Mouse (Mus musculus): ENCODE results near the gene Pde6h. TPM values are rescaled to one million over a fixed set of nuclear protein-coding genes. Genes with fewer than 3 reads are reported as not detected.
A peak's percentile ranks its signal among the peaks of the same experiment; 100 is the strongest.
"Not testable (repeated sequence)": the region's sequence is repeated elsewhere in the genome, so short reads cannot be mapped to it uniquely, and the experiment has no call there.

Pde6h gene
- total RNA-seq (2014; rRNA removed; ENCODE audit: low replicate concordance) (0.19 TPM in 1 of 2 replicates, not detected in the other), polyA plus RNA-seq (2015; fragmentation: Nextera tagmentation; extraction: Ambion mirVana) (0.04 and 0.25 TPM in 2 replicates)

GRCm38 (mm10) chr6:136923532-136923931, at the start of gene Pde6h:
Pde6h (plus strand) TSS chr6:136923832.
- Histone ChIP-seq H3K27ac (ENCODE audit: low read depth) (no peak within 1 kb of the TSS), H3K4me1 (ENCODE audit: control insufficient read depth, insufficient read depth) (no peaks in the 10 kb centered on the region), H3K4me3 (ENCODE audit: low read depth, low read length) (no peak within 1 kb of the TSS), H3K36me3 (replicated peaks; ENCODE audit: control insufficient read depth, insufficient read depth, low read length) (peaks cover 21% of the 10 kb centered on the region; the same call in 1 of the 2 replicates), H3K9me3 (replicated peaks; ENCODE audit: control insufficient read depth, low read length) (no peaks in the 10 kb centered on the region), H3K4me2 (ENCODE audit: low read depth, low read length) (no peak within 1 kb of the TSS), H3K9ac (replicated peaks; ENCODE audit: low read depth, low read length) (no peak within 1 kb of the TSS), H3K27me3 (ENCODE audit: control insufficient read depth, insufficient read depth, low read length) (no peaks in the 10 kb centered on the region)
- DNase-seq (ENCODE audit: low spot score): no peak
- no peak for ATAC-seq (ENCODE audit: insufficient read depth, low read depth)
- WGBS: 90% methylated on average over 8 of the region's 8 CpGs
- TF ChIP-seq CTCF (IDR thresholded peaks at IDR 0.05; ENCODE audit: low read depth): no peak

DNA sequence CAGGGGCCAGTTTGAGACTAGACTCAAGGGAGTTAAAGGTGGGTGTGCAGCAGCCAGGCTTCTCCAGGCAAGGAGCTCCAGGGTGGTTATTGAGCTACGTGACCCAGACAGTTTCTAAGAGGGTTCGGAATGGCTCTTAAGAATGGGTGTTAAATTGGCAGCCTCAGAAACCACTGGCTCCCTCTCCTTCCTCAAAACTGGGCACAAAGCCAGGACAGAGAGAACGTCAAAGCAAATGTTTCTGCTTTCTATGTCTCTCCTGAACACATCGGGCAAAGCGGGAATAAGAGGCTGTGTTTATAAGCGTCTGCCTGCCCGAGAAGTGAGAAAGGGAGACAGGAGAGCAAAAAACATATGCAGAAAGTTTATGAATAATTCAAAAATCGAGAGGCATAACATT, 49.0 kb upstream of the Pde6h start:
- Histone ChIP-seq H3K4me2 (ENCODE audit: low read depth, low read length) (peak overlapping the region; percentile 60), H3K4me3 (ENCODE audit: low read depth, low read length) (peak overlapping the region; percentile 38), H3K27ac (ENCODE audit: low read depth) (peak overlapping the region; percentile 22), H3K4me1 (ENCODE audit: control insufficient read depth, insufficient read depth) (peaks cover 9% of the 10 kb centered on the region), H3K27me3 (ENCODE audit: control insufficient read depth, insufficient read depth, low read length) (no peaks in the 10 kb centered on the region), H3K36me3 (replicated peaks; ENCODE audit: control insufficient read depth, insufficient read depth, low read length) (no peaks in the 10 kb centered on the region), H3K9me3 (replicated peaks; ENCODE audit: control insufficient read depth, low read length) (no peaks in the 10 kb centered on the region), H3K9ac (replicated peaks; ENCODE audit: low read depth, low read length) (peak overlapping the region; percentile 42)
- 12% methylated on average over 8 of the region's 8 CpGs for WGBS
- DNase-seq (ENCODE audit: low spot score) (peak; percentile 58), ATAC-seq (ENCODE audit: insufficient read depth, low read depth) (no peak)
- no peak for TF ChIP-seq CTCF (IDR thresholded peaks at IDR 0.05; ENCODE audit: low read depth)
- no peak for TF ChIP-seq EP300 (IDR thresholded peaks at IDR 0.05; ENCODE audit: low read depth)

DNA sequence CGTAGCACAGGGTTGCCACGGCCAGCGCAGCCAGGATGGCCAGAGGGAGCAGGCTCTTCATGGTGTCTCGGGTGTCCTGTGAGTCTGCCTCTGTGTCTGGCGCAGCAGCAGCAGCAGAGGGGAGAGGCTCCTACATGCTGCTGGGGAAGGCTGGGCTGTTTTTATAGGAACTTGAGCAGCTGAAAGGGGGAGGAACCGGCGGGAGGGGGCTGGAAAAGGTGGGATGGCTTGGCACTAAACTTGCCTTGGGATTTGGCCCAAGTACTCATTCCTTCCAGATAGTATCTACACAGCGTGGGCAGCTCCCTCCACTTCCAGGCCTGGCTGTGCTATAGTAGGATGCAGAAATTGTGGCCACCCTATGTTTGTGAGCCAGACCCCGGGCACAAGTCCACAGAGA, 48.0 kb upstream of the Pde6h start, which contains the start of gene Mgp:
Mgp (minus strand) TSS at position 154 of the 400 bp plus-strand sequence.
- DNase-seq (ENCODE audit: low spot score) (peak; percentile 61), ATAC-seq (ENCODE audit: insufficient read depth, low read depth) (peak; percentile 77)
- Histone ChIP-seq H3K4me1 (ENCODE audit: control insufficient read depth, insufficient read depth) (peaks cover 9% of the 10 kb centered on the region), H3K27ac (ENCODE audit: low read depth) (peak within 1 kb of the TSS; percentile 56), H3K27me3 (ENCODE audit: control insufficient read depth, insufficient read depth, low read length) (no peaks in the 10 kb centered on the region), H3K9ac (replicated peaks; ENCODE audit: low read depth, low read length) (peak within 1 kb of the TSS; percentile 55), H3K36me3 (replicated peaks; ENCODE audit: control insufficient read depth, insufficient read depth, low read length) (no peaks in the 10 kb centered on the region), H3K4me2 (ENCODE audit: low read depth, low read length) (peak within 1 kb of the TSS; percentile 60), H3K4me3 (ENCODE audit: low read depth, low read length) (peak within 1 kb of the TSS; percentile 38), H3K9me3 (replicated peaks; ENCODE audit: control insufficient read depth, low read length) (no peaks in the 10 kb centered on the region)
- TF ChIP-seq CTCF (IDR thresholded peaks at IDR 0.05; ENCODE audit: low read depth): no peak
- no peak for TF ChIP-seq EP300 (IDR thresholded peaks at IDR 0.05; ENCODE audit: low read depth)
- WGBS: 23% methylated on average over 9 of the region's 9 CpGs

DNA sequence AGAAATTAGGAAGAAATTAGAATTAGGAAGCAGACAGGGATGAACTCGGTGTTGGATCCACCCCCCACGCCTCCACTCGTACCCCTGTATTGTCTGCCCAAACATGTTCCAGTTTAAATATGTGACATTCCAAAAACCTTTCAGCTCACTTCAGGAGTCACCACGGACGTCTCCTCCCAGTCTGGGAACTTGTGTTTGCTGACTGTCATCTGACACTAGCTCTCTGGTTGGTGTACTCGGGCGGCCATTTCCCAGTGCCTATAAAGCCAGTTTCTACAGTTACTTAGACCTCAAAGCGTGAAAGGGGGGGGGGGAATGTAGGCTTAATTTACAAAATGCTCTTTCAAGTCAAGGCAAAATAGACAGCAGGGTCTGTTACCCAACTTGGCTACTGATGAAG, 42.0 kb upstream of the Pde6h start:
- Histone ChIP-seq H3K4me2 (ENCODE audit: low read depth, low read length) (no peak overlapping the region), H3K4me1 (ENCODE audit: control insufficient read depth, insufficient read depth) (no peaks in the 10 kb centered on the region), H3K4me3 (ENCODE audit: low read depth, low read length) (no peak overlapping the region), H3K9me3 (replicated peaks; ENCODE audit: control insufficient read depth, low read length) (no peaks in the 10 kb centered on the region), H3K27me3 (ENCODE audit: control insufficient read depth, insufficient read depth, low read length) (no peaks in the 10 kb centered on the region), H3K9ac (replicated peaks; ENCODE audit: low read depth, low read length) (no peak overlapping the region), H3K27ac (ENCODE audit: low read depth) (no peak overlapping the region), H3K36me3 (replicated peaks; ENCODE audit: control insufficient read depth, insufficient read depth, low read length) (no peaks in the 10 kb centered on the region)
- no peak for ATAC-seq (ENCODE audit: insufficient read depth, low read depth)
- no peak for DNase-seq (ENCODE audit: low spot score)
- WGBS: 55% methylated on average over 8 of the region's 8 CpGs
- TF ChIP-seq EP300 (IDR thresholded peaks at IDR 0.05; ENCODE audit: low read depth) (no peak), CTCF (IDR thresholded peaks at IDR 0.05; ENCODE audit: low read depth) (no peak)

- peaks cover 7% of the 10 kb centered on the region for H3K4me1 ChIP-seq (ENCODE audit: control insufficient read depth, insufficient read depth)
- no peak for ATAC-seq (ENCODE audit: insufficient read depth, low read depth)
- H3K36me3 ChIP-seq (replicated peaks; ENCODE audit: control insufficient read depth, insufficient read depth, low read length): no peaks in the 10 kb centered on the region
- H3K27ac ChIP-seq (ENCODE audit: low read depth): no peak overlapping the region
- DNase-seq (ENCODE audit: low spot score): no peak
- no peaks in the 10 kb centered on the region for H3K9me3 ChIP-seq (replicated peaks; ENCODE audit: control insufficient read depth, low read length)
- 57% methylated on average over 3 of the region's 3 CpGs for WGBS
- H3K27me3 ChIP-seq (ENCODE audit: control insufficient read depth, insufficient read depth, low read length): no peaks in the 10 kb centered on the region
- H3K9ac ChIP-seq (replicated peaks; ENCODE audit: low read depth, low read length): no peak overlapping the region
- no peak overlapping the region for H3K4me2 ChIP-seq (ENCODE audit: low read depth, low read length)
- no peak overlapping the region for H3K4me3 ChIP-seq (ENCODE audit: low read depth, low read length)
- TF ChIP-seq CTCF (IDR thresholded peaks at IDR 0.05; ENCODE audit: low read depth) (no peak), EP300 (IDR thresholded peaks at IDR 0.05; ENCODE audit: low read depth) (no peak)
Observed at GRCm38 (mm10) chr6:136883431-136883915, 40.2 kb upstream of the Pde6h start.

GRCm38 (mm10) chr6:136883961-136884360, 39.7 kb upstream of the Pde6h start:
- 84% methylated on average over 6 of the region's 6 CpGs for WGBS
- Histone ChIP-seq H3K4me3 (ENCODE audit: low read depth, low read length) (no peak overlapping the region), H3K27me3 (ENCODE audit: control insufficient read depth, insufficient read depth, low read length) (no peaks in the 10 kb centered on the region), H3K36me3 (replicated peaks; ENCODE audit: control insufficient read depth, insufficient read depth, low read length) (no peaks in the 10 kb centered on the region), H3K9ac (replicated peaks; ENCODE audit: low read depth, low read length) (no peak overlapping the region), H3K27ac (ENCODE audit: low read depth) (no peak overlapping the region), H3K4me1 (ENCODE audit: control insufficient read depth, insufficient read depth) (peaks cover 7% of the 10 kb centered on the region), H3K9me3 (replicated peaks; ENCODE audit: control insufficient read depth, low read length) (no peaks in the 10 kb centered on the region), H3K4me2 (ENCODE audit: low read depth, low read length) (no peak overlapping the region)
- no peak for TF ChIP-seq CTCF (IDR thresholded peaks at IDR 0.05; ENCODE audit: low read depth)
- no peak for TF ChIP-seq EP300 (IDR thresholded peaks at IDR 0.05; ENCODE audit: low read depth)
- DNase-seq (ENCODE audit: low spot score) (no peak), ATAC-seq (ENCODE audit: insufficient read depth, low read depth) (no peak)

- H3K4me1 ChIP-seq (ENCODE audit: control insufficient read depth, insufficient read depth); H3K9me3 ChIP-seq (replicated peaks; ENCODE audit: control insufficient read depth, low read length); H3K4me3 ChIP-seq (ENCODE audit: low read depth, low read length); H3K36me3 ChIP-seq (replicated peaks; ENCODE audit: control insufficient read depth, insufficient read depth, low read length); H3K27me3 ChIP-seq (ENCODE audit: control insufficient read depth, insufficient read depth, low read length); DNase-seq (ENCODE audit: low spot score); H3K27ac ChIP-seq (ENCODE audit: low read depth); H3K4me2 ChIP-seq (ENCODE audit: low read depth, low read length); ATAC-seq (ENCODE audit: insufficient read depth, low read depth); H3K9ac ChIP-seq (replicated peaks; ENCODE audit: low read depth, low read length): not testable (repeated sequence)
- WGBS: 69% methylated on average over 1 of the region's 1 CpGs
Observed at GRCm38 (mm10) chr6:136884766-136885165, 38.9 kb upstream of the Pde6h start.

Measured in heart, postnatal 0 days (tissue).